ENCODE assay signal across 14 mouse cellular contexts in genomic region chr15:80924211-80924610, GRCm38 (mm10).
"Had no signal": no experiment of that assay in that cellular context is flagged by ENCODE, and none has a peak within 500 bp of the region (broad histone marks: within the 10 kb centered on the region; RNA-seq: fewer than 3 reads in every experiment).

No protein-coding gene starts in this region.

- ATAC-seq: lung, postnatal 0 days; midbrain, embryonic 13.5 days; midbrain, embryonic 15.5 days had no signal

- DNase-seq: lung, adult 2 months; lung, postnatal 14 days; lung, postnatal 36 days; retina, postnatal 1 day; right cerebral cortex, adult 18-20 months; right cerebral cortex, postnatal 25 days; right cerebral cortex, postnatal 4 days; spleen, adult 18-20 months; thymus, adult 18-20 months; thymus, postnatal 14 days; thymus, postnatal 36 days had no signal
